In genomic region chr3:66220554-66221242, GRCm38 (mm10) we compare ENCODE assay signal across 8 mouse cellular contexts. TPM values are rescaled to one million over a fixed set of nuclear protein-coding genes. Genes with fewer than 3 reads are reported as not detected.
DNase-seq lines count a peak whose midpoint lies in the region; ATAC-seq and TF ChIP-seq lines count a peak whose summit lies in the region.

No protein-coding gene starts in this region.

- H3K4me2 ChIP-seq in embryonic facial prominence, embryonic 14.5 days (ENCODE audit: low read depth, low read length): peak overlapping the region; percentile 96
- H3K4me2 ChIP-seq in heart, embryonic 16.5 days (ENCODE audit: low read depth, low read length): peak overlapping the region; percentile 99
- H3K4me2 ChIP-seq in lung, postnatal 0 days (replicated peaks; ENCODE audit: low read depth, low read length): peak overlapping the region; percentile 92

- TF ChIP-seq POLR2A in lung, adult 2 months (IDR thresholded peaks at IDR 0.05; ENCODE audit: borderline replicate concordance, extremely low read depth, low read depth, low read length): no peak

- TF ChIP-seq CTCF in lung, adult 2 months (IDR thresholded peaks at IDR 0.05; ENCODE audit: insufficient read depth, low read length): no peak
- no peak for TF ChIP-seq CTCF in layer of hippocampus, adult 2 months (conservative IDR thresholded peaks at IDR 0.05)
- no peak for TF ChIP-seq CTCF in lung, postnatal 0 days (IDR thresholded peaks at IDR 0.05)

- H3K9ac ChIP-seq in embryonic facial prominence, embryonic 14.5 days (ENCODE audit: low read depth, low read length): peak overlapping the region; percentile 84
- H3K9ac ChIP-seq in heart, embryonic 16.5 days (ENCODE audit: low read length): peak overlapping the region; percentile 76
- H3K9ac ChIP-seq in lung, postnatal 0 days (replicated peaks; ENCODE audit: low read depth): 0 out of 2 replicates have a peak overlapping the region, but pooled peaks have one; percentile 26

- ATAC-seq in embryonic facial prominence, embryonic 14.5 days (ENCODE audit: low read depth): peak; percentile 84
- peak; percentile 68 for ATAC-seq in heart, embryonic 16.5 days (replicated peaks; ENCODE audit: extremely low read depth, insufficient read depth, low FRiP score)
- peak; percentile 86 for ATAC-seq in lung, postnatal 0 days
- ATAC-seq in erythroid progenitor cell, adult 5-6 weeks (replicated peaks; ENCODE audit: low FRiP score, poor library complexity, severe bottlenecking): no peak

- H3K9me3 ChIP-seq in embryonic facial prominence, embryonic 14.5 days (ENCODE audit: control insufficient read depth, low read length): no peaks in the 10 kb centered on the region
- no peaks in the 10 kb centered on the region for H3K9me3 ChIP-seq in heart, embryonic 16.5 days (replicated peaks; ENCODE audit: control insufficient read depth, low read length)
- H3K9me3 ChIP-seq in lung, postnatal 0 days (ENCODE audit: low read length): no peaks in the 10 kb centered on the region

- peak; percentile 30 for DNase-seq in lung, adult 2 months
- DNase-seq in lung, postnatal 25 days (ENCODE audit: low spot score): no peak
- peak; percentile 57 for DNase-seq in embryonic facial prominence, embryonic 14.5 days (ENCODE audit: low spot score)
- DNase-seq in layer of hippocampus, adult 2 months (ENCODE audit: low spot score in 2 of 2): peak; percentile 5 to 40
- DNase-seq in lung, postnatal 0 days (ENCODE audit: low spot score): peak; percentile 46
- DNase-seq in right cerebral cortex, adult 18-20 months: peak; percentile 52

- TF ChIP-seq EP300 in lung, postnatal 0 days (IDR thresholded peaks at IDR 0.05): no peak

- H3K4me1 ChIP-seq in lung, adult 2 months (ENCODE audit: control insufficient read depth, insufficient read depth, low read length): no peaks in the 10 kb centered on the region
- peaks cover 10% of the 10 kb centered on the region for H3K4me1 ChIP-seq in embryonic facial prominence, embryonic 14.5 days (ENCODE audit: control insufficient read depth, insufficient read depth, low read length)
- peaks cover 5% of the 10 kb centered on the region; the same call in 1 of the 2 replicates for H3K4me1 ChIP-seq in heart, embryonic 16.5 days (ENCODE audit: control insufficient read depth, insufficient read depth, low read length)
- no peaks in the 10 kb centered on the region for H3K4me1 ChIP-seq in lung, postnatal 0 days (ENCODE audit: insufficient read depth, low read depth, low read length)

- under 1% methylated on average over 54 of the region's 54 CpGs for WGBS in lung, adult 2 months
- 0% methylated on average over 28 of the region's 54 CpGs for WGBS in embryonic facial prominence, embryonic 14.5 days
- under 1% methylated on average over 54 of the region's 54 CpGs for WGBS in heart, embryonic 16.5 days
- under 1% methylated on average over 53 of the region's 54 CpGs for whole genome bisulfite sequencing in lung, postnatal 0 days

- H3K36me3 ChIP-seq in embryonic facial prominence, embryonic 14.5 days (ENCODE audit: control insufficient read depth, insufficient read depth, low read length): no peaks in the 10 kb centered on the region
- no peaks in the 10 kb centered on the region for H3K36me3 ChIP-seq in heart, embryonic 16.5 days (ENCODE audit: control insufficient read depth, insufficient read depth)
- H3K36me3 ChIP-seq in lung, postnatal 0 days (ENCODE audit: insufficient read depth, low read length): no peaks in the 10 kb centered on the region

- H3K27ac ChIP-seq in embryonic facial prominence, embryonic 14.5 days (replicated peaks; ENCODE audit: low read depth, low read length): peak overlapping the region; percentile 90
- H3K27ac ChIP-seq in heart, embryonic 16.5 days (ENCODE audit: low read length): peak overlapping the region; percentile 70
- peak overlapping the region; percentile 46; the same call in 1 of the 2 replicates for H3K27ac ChIP-seq in layer of hippocampus, adult 2 months
- H3K27ac ChIP-seq in lung, postnatal 0 days (ENCODE audit: low read length): no peak overlapping the region

- H3K4me3 ChIP-seq in lung, adult 2 months (replicated peaks; ENCODE audit: extremely low read depth, low read depth, low read length): peak overlapping the region; percentile 50
- H3K4me3 ChIP-seq in embryonic facial prominence, embryonic 14.5 days (ENCODE audit: low read depth, low read length): peak overlapping the region; percentile 67
- H3K4me3 ChIP-seq in heart, embryonic 16.5 days (ENCODE audit: low read length): peak overlapping the region; percentile 71
- peak overlapping the region; percentile 63 for H3K4me3 ChIP-seq in layer of hippocampus, adult 2 months
- H3K4me3 ChIP-seq in lung, postnatal 0 days (ENCODE audit: low read depth, low read length): peak overlapping the region; percentile 41

- no peaks in the 10 kb centered on the region; the same call in 1 of the 2 replicates for H3K27me3 ChIP-seq in embryonic facial prominence, embryonic 14.5 days (replicated peaks; ENCODE audit: control insufficient read depth, insufficient read depth, low read length)
- H3K27me3 ChIP-seq in heart, embryonic 16.5 days (ENCODE audit: control insufficient read depth, insufficient read depth, low read length): peaks cover 5% of the 10 kb centered on the region; the same call in 1 of the 2 replicates
- 0 out of 2 replicates have a peak, but pooled peaks cover 6% of the 10 kb centered on the region for H3K27me3 ChIP-seq in lung, postnatal 0 days (replicated peaks; ENCODE audit: insufficient read depth, low read length)

RNA-seq across cellular contexts. Expression of gene Ptx3, which starts 1.0 kb away (rescaled TPM):
- 0.57 and 0.93 TPM in 2 replicates for polyA plus RNA-seq in lung, adult 2 months (2012; rRNA removed)
- 26.1 and 28.9 TPM in 2 replicates for polyA plus RNA-seq in embryonic facial prominence, embryonic 14.5 days (2014; fragmentation: Nextera tagmentation; extraction: Ambion mirVana)
- 4.8 and 5.2 TPM in 2 replicates for polyA plus RNA-seq in heart, embryonic 16.5 days (2015; fragmentation: Nextera tagmentation; extraction: Ambion mirVana)
- total RNA-seq in layer of hippocampus, adult 2 months (2021): 1 to 10 TPM; 1.5 to 1.9 TPM
- polyA plus RNA-seq in lung, postnatal 0 days (2015; fragmentation: Nextera tagmentation; extraction: Ambion mirVana): 5.4 and 6.3 TPM in 2 replicates
- not detected in 2 replicates for total RNA-seq in erythroid progenitor cell, adult 5-6 weeks (2015; ENCODE audit: low replicate concordance)
- total RNA-seq in erythroid progenitor cell, adult 5-6 weeks (2017; ENCODE audit: low replicate concordance): not detected in 2 replicates

Comparison
In these comparisons a context has a peak if more than half of its experiments do, and no peak if none do; other contexts are left out.
1. H3K9ac ChIP-seq: peak in every context shown above with its lines; median percentile 84 in embryonic facial prominence, embryonic 14.5 days; 76 in heart, embryonic 16.5 days; 26 in lung, postnatal 0 days.